Mouse (Mus musculus): Measurements from ENCODE around the gene Mycbp.
"Not testable (repeated sequence)": the region's sequence is repeated elsewhere in the genome, so short reads cannot be mapped to it uniquely, and the experiment has no call there.

Gene Mycbp

GRCm38 (mm10) chr4:123904333-123905125 is at the start of gene Mycbp:
Gene Mycbp (plus strand): TSS chr4:123904832.
- DNase-seq = peak; percentile 99

- DNase-seq = no peak
Measured at GRCm38 (mm10) chr4:123856888-123857287, 47.7 kb upstream of the Mycbp start.

GRCm38 (mm10) chr4:123858090-123858489 is 46.5 kb upstream of the Mycbp start:
- DNase-seq = no peak

GRCm38 (mm10) chr4:123859379-123859778 is 45.3 kb upstream of the Mycbp start, which contains the start of gene 4933427I04Rik:
Gene 4933427I04Rik (plus strand): TSS chr4:123859679.
- DNase-seq = no peak

GRCm38 (mm10) chr4:123859803-123860202 is 44.8 kb upstream of the Mycbp start:
- DNase-seq = no peak

GRCm38 (mm10) chr4:123860621-123861020 is 44.0 kb upstream of the Mycbp start:
- no peak for DNase-seq

- DNase-seq = peak; percentile 69
Measured at GRCm38 (mm10) chr4:123893726-123894125, 10.9 kb upstream of the Mycbp start.

GRCm38 (mm10) chr4:123894295-123894694 is 10.3 kb upstream of the Mycbp start:
- no peak for DNase-seq

GRCm38 (mm10) chr4:123898696-123899095 is 5.9 kb upstream of the Mycbp start:
- peak; percentile 70 for DNase-seq

- no peak for DNase-seq
Measured at GRCm38 (mm10) chr4:123903432-123903831, 1.2 kb upstream of the Mycbp start.

- peak; percentile 47 for DNase-seq
Measured at GRCm38 (mm10) chr4:123905126-123905668, 565 bp downstream of the Mycbp start.

GRCm38 (mm10) chr4:123911503-123911902 is 6.9 kb downstream of the Mycbp start:
- DNase-seq = no peak

- DNase-seq = no peak
Measured at GRCm38 (mm10) chr4:123912431-123912830, 7.8 kb downstream of the Mycbp start.

- peak; percentile 100 for DNase-seq
Measured at GRCm38 (mm10) chr4:123916748-123917547, 12.3 kb downstream of the Mycbp start, which contains the start of gene Rragc. Gene Rragc (plus strand): TSS chr4:123917446.

GRCm38 (mm10) chr4:123917548-123918140 is 13.0 kb downstream of the Mycbp start, which contains the start of gene 4930535I16Rik:
Gene 4930535I16Rik (minus strand): TSS chr4:123918022.
- DNase-seq = peak; percentile 49

- DNase-seq = no peak
Measured at GRCm38 (mm10) chr4:123918851-123919250, 14.2 kb downstream of the Mycbp start.

- DNase-seq = no peak
Measured at GRCm38 (mm10) chr4:123921055-123921565, 16.5 kb downstream of the Mycbp start.

- no peak for DNase-seq
Measured at GRCm38 (mm10) chr4:123927961-123928360, 23.3 kb downstream of the Mycbp start.

GRCm38 (mm10) chr4:123929994-123930393 is 25.4 kb downstream of the Mycbp start:
- no peak for DNase-seq

GRCm38 (mm10) chr4:123934306-123934705 is 29.7 kb downstream of the Mycbp start:
- no peak for DNase-seq

- DNase-seq = no peak
Measured at GRCm38 (mm10) chr4:123936059-123936458, 31.4 kb downstream of the Mycbp start.

GRCm38 (mm10) chr4:123939838-123940237 is 35.2 kb downstream of the Mycbp start:
- DNase-seq = peak; percentile 77

- DNase-seq = not testable (repeated sequence)
Measured at GRCm38 (mm10) chr4:123940878-123941277, 36.2 kb downstream of the Mycbp start.

Measured in lung, postnatal 10 days (tissue).